Mouse (Mus musculus) MEL (cell line): ENCODE results near the gene Ctnnd2. TPM values are rescaled to one million over a fixed set of nuclear protein-coding genes. Genes with fewer than 3 reads are reported as not detected.

Source experiments
- DNase-seq: peaks from one replicate; pipeline ENCODE4 v3.0.0; 2011; ENCODE audit warnings: low read depth, low spot score
- H3K27ac ChIP-seq: 2 replicates; pipeline ENCODE4 v1.5.1; 2012; ENCODE audit warnings: low read depth, mild to moderate bottlenecking, control low read depth, low read length, moderate library complexity; ENCODE audit not compliant: control insufficient read depth
- H3K27me3 ChIP-seq, 2 experiments: fragments of 150-350 bp in 1 of 2; sonication (generic) in 1 of 2; 2 replicates each; pipeline ENCODE4 v1.6.1; 2012; ENCODE audit warnings: low read length in 2 of 2, mild to moderate bottlenecking in 2 of 2, improper control_type of control experiment in 1 of 2, moderate library complexity in 1 of 2; ENCODE audit not compliant: insufficient read depth in 2 of 2, control insufficient read depth in 1 of 2
- H3K36me3 ChIP-seq, 2 experiments: 2 replicates each; pipeline ENCODE4 v1.6.1; 2012 to 2014; ENCODE audit warnings: low read length in 2 of 2, improper control_type of control experiment in 1 of 2, inconsistent platforms in 1 of 2, mild to moderate bottlenecking in 1 of 2; ENCODE audit not compliant: insufficient read depth in 2 of 2, control insufficient read depth in 1 of 2
- H3K4me1 ChIP-seq, 2 experiments: fragments of 150-350 bp in 1 of 2; sonication (generic) in 1 of 2; 2 replicates each; pipeline ENCODE4 v1.6.1; 2012; ENCODE audit warnings: low read length in 2 of 2, improper control_type of control experiment in 1 of 2, mild to moderate bottlenecking in 1 of 2; ENCODE audit not compliant: insufficient read depth in 2 of 2, control insufficient read depth in 1 of 2
- H3K4me3 ChIP-seq, 2 experiments: fragments of 150-350 bp in 1 of 2; sonication (generic) in 1 of 2; 2 replicates each; pipeline ENCODE4 v1.5.1; 2012; ENCODE audit warnings: low read depth in 2 of 2, low read length in 2 of 2, mild to moderate bottlenecking in 2 of 2, moderate library complexity in 2 of 2, control low read depth in 1 of 2, improper control_type of control experiment in 1 of 2; ENCODE audit not compliant: control insufficient read depth in 1 of 2, insufficient read depth in 1 of 2
- H3K79me2 ChIP-seq: 2 replicates; pipeline ENCODE4 v1.6.1; 2012; ENCODE audit warnings: mild to moderate bottlenecking, low read length, moderate library complexity; ENCODE audit not compliant: control insufficient read depth, poor library complexity, insufficient read depth
- H3K9ac ChIP-seq: 2 replicates; pipeline ENCODE4 v1.6.1; 2012; ENCODE audit warnings: low read depth, mild to moderate bottlenecking, control low read depth, low read length, moderate library complexity; ENCODE audit not compliant: control insufficient read depth, poor library complexity, severe bottlenecking
- H3K9me3 ChIP-seq: fragments of 150-350 bp; sonication (generic); replicated peaks from 2 replicates; pipeline ENCODE4 v1.6.1; 2012; ENCODE audit warnings: mild to moderate bottlenecking, low read length, improper control_type of control experiment, moderate library complexity; ENCODE audit not compliant: insufficient read depth
- CHD1 ChIP-seq: IDR thresholded peaks from 2 replicates; pipeline ENCODE4 v1.6.1; 2012; ENCODE audit warnings: low read depth, mild to moderate bottlenecking, inconsistent platforms, low read length, improper control_type of control experiment
- CHD2 ChIP-seq: IDR thresholded peaks from 2 replicates; pipeline ENCODE4 v1.6.1; 2011; ENCODE audit warnings: low read length, improper control_type of control experiment
- CTCF ChIP-seq, 3 experiments: IDR thresholded peaks in 2 of 3; conservative IDR thresholded peaks in 1 of 3; 2 replicates each; pipeline ENCODE4 v1.5.1; 2011 to 2012; ENCODE audit warnings: low read length in 3 of 3, low read depth in 2 of 3, mild to moderate bottlenecking in 2 of 3, improper control_type of control experiment in 1 of 3, inconsistent platforms in 1 of 3, mixed read lengths in 1 of 3, moderate library complexity in 1 of 3; ENCODE audit not compliant: control insufficient read depth in 1 of 3, insufficient read depth in 1 of 3, poor library complexity in 1 of 3, severe bottlenecking in 1 of 3
- ELF1 ChIP-seq: IDR thresholded peaks from 2 replicates; pipeline ENCODE4 v1.6.1; 2014; ENCODE audit warnings: low read depth, mild to moderate bottlenecking, inconsistent platforms, low read length, improper control_type of control experiment, moderate library complexity
- GABPA ChIP-seq: IDR thresholded peaks from 2 replicates; pipeline ENCODE4 v1.6.1; 2012; ENCODE audit warnings: low read depth, mild to moderate bottlenecking, inconsistent platforms, low read length, improper control_type of control experiment, moderate library complexity
- HCFC1 ChIP-seq: IDR thresholded peaks from 2 replicates; pipeline ENCODE4 v1.6.1; 2012; ENCODE audit warnings: low read depth, mild to moderate bottlenecking, inconsistent platforms, low read length, improper control_type of control experiment, moderate library complexity
- JUND ChIP-seq: IDR thresholded peaks from 2 replicates; pipeline ENCODE4 v1.6.1; 2011; ENCODE audit warnings: low read depth, mild to moderate bottlenecking, improper control_type of control experiment, low read length
- MAX ChIP-seq: IDR thresholded peaks from 2 replicates; pipeline ENCODE4 v1.6.1; 2011; ENCODE audit warnings: low read length, improper control_type of control experiment
- MYB ChIP-seq: IDR thresholded peaks from 2 replicates; pipeline ENCODE4 v1.6.1; 2011; ENCODE audit warnings: mild to moderate bottlenecking, low read depth, low read length, improper control_type of control experiment
- MYC ChIP-seq: IDR thresholded peaks from 2 replicates; pipeline ENCODE4 v1.6.1; 2011; ENCODE audit warnings: low read depth, mild to moderate bottlenecking, low read length, improper control_type of control experiment, moderate library complexity
- POLR2A ChIP-seq, 2 experiments: IDR thresholded peaks; 2 replicates each; pipeline ENCODE4 v1.6.1; 2011 to 2012; ENCODE audit warnings: low read length in 2 of 2, mild to moderate bottlenecking in 2 of 2, control low read depth in 1 of 2, improper control_type of control experiment in 1 of 2, low read depth in 1 of 2, moderate library complexity in 1 of 2; ENCODE audit not compliant: control insufficient read depth in 1 of 2, insufficient read depth in 1 of 2, poor library complexity in 1 of 2
- POLR2AphosphoS5 ChIP-seq: IDR thresholded peaks from 2 replicates; pipeline ENCODE4 v1.6.1; 2012; ENCODE audit warnings: low read depth, borderline replicate concordance, mild to moderate bottlenecking, inconsistent platforms, low read length, moderate library complexity, mixed read lengths
- RAD21 ChIP-seq: IDR thresholded peaks from 2 replicates; pipeline ENCODE4 v1.6.1; 2011; ENCODE audit warnings: mild to moderate bottlenecking, low read depth, low read length, improper control_type of control experiment
- RCOR1 ChIP-seq: IDR thresholded peaks from 2 replicates; pipeline ENCODE4 v1.6.1; 2012; ENCODE audit warnings: low read depth, mild to moderate bottlenecking, inconsistent platforms, low read length, improper control_type of control experiment
- SIN3A ChIP-seq: IDR thresholded peaks from 2 replicates; pipeline ENCODE4 v1.6.1; 2012; ENCODE audit warnings: low read length, improper control_type of control experiment, inconsistent platforms
- SMC3 ChIP-seq: IDR thresholded peaks from 2 replicates; pipeline ENCODE4 v1.6.1; 2011; ENCODE audit warnings: low read depth, low read length, improper control_type of control experiment
- TAL1 ChIP-seq: IDR thresholded peaks from 2 replicates; pipeline ENCODE4 v1.6.1; 2012; ENCODE audit warnings: mild to moderate bottlenecking, inconsistent platforms, low read length, moderate library complexity, mixed read lengths
- TBP ChIP-seq: IDR thresholded peaks from 2 replicates; pipeline ENCODE4 v1.8.0; 2011; ENCODE audit warnings: low read depth, low read length, improper control_type of control experiment
- TCF12 ChIP-seq: IDR thresholded peaks from 2 replicates; pipeline ENCODE4 v1.6.1; 2014; ENCODE audit warnings: low read depth, mild to moderate bottlenecking, inconsistent platforms, low read length, improper control_type of control experiment, moderate library complexity
- UBTF ChIP-seq: IDR thresholded peaks from 2 replicates; pipeline ENCODE4 v1.6.1; 2012; ENCODE audit warnings: low read depth, mild to moderate bottlenecking, inconsistent platforms, low read length, improper control_type of control experiment, moderate library complexity, borderline replicate concordance; ENCODE audit not compliant: insufficient read depth
- USF1 ChIP-seq: IDR thresholded peaks from 2 replicates; pipeline ENCODE4 v1.6.1; 2014; ENCODE audit warnings: low read depth, mild to moderate bottlenecking, inconsistent platforms, low read length, improper control_type of control experiment, moderate library complexity
- ZC3H11A ChIP-seq: IDR thresholded peaks from 2 replicates; pipeline ENCODE4 v1.6.1; 2012; ENCODE audit warnings: low read depth, mild to moderate bottlenecking, inconsistent platforms, low read length, improper control_type of control experiment
- ZKSCAN1 ChIP-seq: IDR thresholded peaks from 2 replicates; pipeline ENCODE4 v1.6.1; 2012; ENCODE audit warnings: low read depth, mild to moderate bottlenecking, inconsistent platforms, low read length, improper control_type of control experiment, moderate library complexity
- ZMIZ1 ChIP-seq: IDR thresholded peaks from 2 replicates; pipeline ENCODE4 v1.6.1; 2012; ENCODE audit warnings: low read depth, mild to moderate bottlenecking, inconsistent platforms, low read length, improper control_type of control experiment, moderate library complexity
- ZNF384 ChIP-seq: IDR thresholded peaks from 2 replicates; pipeline ENCODE4 v1.6.1; 2012; ENCODE audit warnings: low read depth, mild to moderate bottlenecking, inconsistent platforms, low read length, improper control_type of control experiment
- polyA plus RNA-seq, 2 experiments: library from polyadenylated mRNA; stranded (reverse) in 1 of 2; unstranded in 1 of 2; fragments of >175 nt in 1 of 2; fragments of >200 nt in 1 of 2; gene quantifications; 2 replicates each; pipeline versions ENCODE4 v1.2.1 to v1.2.4; 2012; ENCODE audit warnings: low replicate concordance in 2 of 2, low read depth in 1 of 2; ENCODE audit not compliant: insufficient read length in 2 of 2, insufficient read depth in 1 of 2, missing spikeins in 1 of 2
- total RNA-seq: library from RNA; depleted of rRNA; stranded (reverse); fragments of 300-350 nt; gene quantifications from 2 replicates; pipeline ENCODE4 v1.2.3, GENCODE M21; 2012

Gene Ctnnd2
- total and polyA plus RNA-seq, 3 experiments = 0.03 TPM; not detected in 2

GRCm38 (mm10) chr15:30338585-30339197 is 166.3 kb downstream of the Ctnnd2 start:
- Histone ChIP-seq H3K27ac (no peak overlapping the region), H3K9me3 (no peaks in the 10 kb centered on the region), H3K9ac (no peak overlapping the region), H3K4me1 (no peaks in the 10 kb centered on the region), H3K4me3 (no peak overlapping the region), H3K27me3 (no peaks in the 10 kb centered on the region), H3K79me2 (no peaks in the 10 kb centered on the region), H3K36me3 (no peaks in the 10 kb centered on the region)
- TF ChIP-seq SIN3A (no peak), ELF1 (no peak), JUND (no peak), ZMIZ1 (no peak), UBTF (no peak), MYC (no peak), CHD2 (no peak), GABPA (no peak), MYB (no peak), ZKSCAN1 (no peak), TAL1 (no peak), CHD1 (no peak), POLR2AphosphoS5 (no peak), RAD21 (no peak), POLR2A (IDR thresholded peaks at IDR 0.05; ENCODE audit: control insufficient read depth in 1 of 2, insufficient read depth in 1 of 2, low read depth in 1 of 2, low read length in 2 of 2, poor library complexity in 1 of 2) (no peak), CTCF (IDR thresholded peaks at IDR 0.05 in 2 of 3, conservative IDR thresholded peaks at IDR 0.05 in 1 of 3; ENCODE audit: control insufficient read depth in 1 of 3, insufficient read depth in 1 of 3, low read depth in 2 of 3, low read length in 3 of 3, poor library complexity in 1 of 3, severe bottlenecking in 1 of 3) (no peak), RCOR1 (no peak), MAX (no peak), ZNF384 (no peak), USF1 (no peak)
- DNase-seq = no peak

GRCm38 (mm10) chr15:30345754-30346153 is 173.4 kb downstream of the Ctnnd2 start:
- no peak overlapping the region for H3K4me3 ChIP-seq
- no peaks in the 10 kb centered on the region for H3K4me1 ChIP-seq
- H3K36me3 ChIP-seq = no peaks in the 10 kb centered on the region
- no peak overlapping the region for H3K27ac ChIP-seq
- DNase-seq = no peak
- H3K79me2 ChIP-seq = no peaks in the 10 kb centered on the region
- H3K9me3 ChIP-seq = no peaks in the 10 kb centered on the region
- H3K9ac ChIP-seq = no peak overlapping the region
- no peak for TF ChIP-seq MAX
- TF ChIP-seq TCF12 = no peak
- TF ChIP-seq HCFC1 = no peak
- TF ChIP-seq ZMIZ1 = no peak
- no peak for TF ChIP-seq SMC3
- TF ChIP-seq RAD21 = no peak
- TF ChIP-seq TBP = no peak
- no peak for TF ChIP-seq JUND
- TF ChIP-seq POLR2A (IDR thresholded peaks at IDR 0.05; ENCODE audit: control insufficient read depth in 1 of 2, insufficient read depth in 1 of 2, low read depth in 1 of 2, low read length in 2 of 2, poor library complexity in 1 of 2) = no peak
- TF ChIP-seq POLR2AphosphoS5 = no peak
- no peak for TF ChIP-seq ZC3H11A
- TF ChIP-seq ZNF384 = no peak
- H3K27me3 ChIP-seq = no peaks in the 10 kb centered on the region
